In the genomic region with DNA sequence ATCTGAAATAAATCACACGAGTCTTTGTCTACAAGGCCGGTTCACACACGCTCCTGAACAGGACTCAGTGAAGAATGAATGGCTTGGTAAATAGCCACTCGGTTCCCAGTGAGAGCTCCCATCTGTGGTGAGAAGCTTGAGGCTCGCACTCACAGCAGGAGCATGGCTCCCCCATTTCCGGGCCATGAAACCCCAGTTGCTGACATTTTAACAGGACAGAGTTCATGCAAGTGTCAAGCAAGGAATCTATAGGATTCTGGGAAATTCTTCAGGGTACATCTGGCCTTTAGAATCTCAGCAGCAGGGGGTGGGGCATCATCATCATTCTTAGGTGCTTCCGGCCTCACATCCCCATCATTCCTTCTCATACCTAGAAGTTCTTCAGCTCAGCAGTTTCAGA, we compare ENCODE assay signal across 14 mouse cellular contexts.
"Had no signal": no experiment of that assay in that cellular context is flagged by ENCODE, and none has a peak within 500 bp of the region (broad histone marks: within the 10 kb centered on the region; RNA-seq: fewer than 3 reads in every experiment).

No protein-coding gene starts in this region.

- H3K9ac ChIP-seq: kidney, embryonic 15.5 days; liver, embryonic 15.5 days; lung, embryonic 14.5 days; midbrain, embryonic 15.5 days had no signal

- H3K4me1 ChIP-seq: liver, embryonic 15.5 days; midbrain, embryonic 15.5 days had no signal

- H3K27ac ChIP-seq: kidney, embryonic 15.5 days; left cerebral cortex, adult 2 months; limb, embryonic 10.5 days; liver, embryonic 15.5 days; midbrain, embryonic 15.5 days had no signal

- H3K4me3 ChIP-seq: kidney, embryonic 15.5 days; left cerebral cortex, adult 2 months; limb, embryonic 10.5 days; liver, embryonic 15.5 days; midbrain, embryonic 15.5 days had no signal

- H3K4me2 ChIP-seq: kidney, embryonic 15.5 days; liver, embryonic 11.5 days; liver, embryonic 15.5 days; lung, embryonic 14.5 days; midbrain, embryonic 11.5 days; midbrain, embryonic 15.5 days had no signal

- ATAC-seq: midbrain, embryonic 15.5 days had no signal

- H3K27me3 ChIP-seq: kidney, embryonic 15.5 days; liver, embryonic 15.5 days; midbrain, embryonic 15.5 days had no signal

- H3K9me3 ChIP-seq: kidney, embryonic 15.5 days; limb, embryonic 10.5 days; liver, embryonic 15.5 days; midbrain, embryonic 15.5 days had no signal

- H3K36me3 ChIP-seq: kidney, embryonic 15.5 days; limb, embryonic 10.5 days; liver, embryonic 15.5 days; midbrain, embryonic 15.5 days had no signal

- DNase-seq: kidney, adult 18-20 months; lung, embryonic 14.5 days; lung, postnatal 10 days; lung, postnatal 4 days; right cerebral cortex, adult 18-20 months; right cerebral cortex, postnatal 25 days; thymus, postnatal 36 days had no signal
